Comparison of ENCODE assay signal across 27 mouse cellular contexts in genomic region chr16:55986001-55986400, GRCm38 (mm10).
"Had no signal": no experiment of that assay in that cellular context is flagged by ENCODE, and none has a peak within 500 bp of the region (broad histone marks: within the 10 kb centered on the region; RNA-seq: fewer than 3 reads in every experiment).

No protein-coding gene starts in this region.

- DNase-seq: cerebellum, postnatal 10 days; cerebellum, postnatal 14 days; cerebellum, postnatal 25 days; cerebellum, postnatal 36 days; embryo, embryonic 11 days; forebrain, postnatal 0 days; gastrocnemius, adult 2 months; gastrocnemius, postnatal 10 days; gastrocnemius, postnatal 14 days; gastrocnemius, postnatal 25 days; gastrocnemius, postnatal 36 days; heart, adult 18-20 months; heart, adult 2 months had no signal

- H3K4me3 ChIP-seq: embryonic facial prominence, embryonic 10.5 days; embryonic facial prominence, embryonic 12.5 days; embryonic facial prominence, embryonic 13.5 days; embryonic facial prominence, embryonic 15.5 days; erythroblast, embryonic 14.5 days; forebrain, embryonic 10.5 days; forebrain, embryonic 12.5 days; forebrain, embryonic 13.5 days; forebrain, embryonic 15.5 days; gastrocnemius, adult 2 months; heart, adult 2 months; heart, embryonic 10.5 days; heart, embryonic 13.5 days had no signal

- ATAC-seq: forebrain, embryonic 13.5 days; forebrain, embryonic 14.5 days; forebrain, embryonic 15.5 days; forebrain, embryonic 16.5 days; forebrain, postnatal 0 days had no signal

- H3K9me3 ChIP-seq: embryonic facial prominence, embryonic 10.5 days; embryonic facial prominence, embryonic 12.5 days; embryonic facial prominence, embryonic 13.5 days; embryonic facial prominence, embryonic 15.5 days; forebrain, embryonic 10.5 days; forebrain, embryonic 12.5 days; forebrain, embryonic 13.5 days; forebrain, embryonic 15.5 days; heart, embryonic 10.5 days; heart, embryonic 13.5 days had no signal

- H3K9ac ChIP-seq: embryonic facial prominence, embryonic 12.5 days; embryonic facial prominence, embryonic 13.5 days; embryonic facial prominence, embryonic 15.5 days; forebrain, embryonic 12.5 days; forebrain, embryonic 13.5 days; forebrain, embryonic 15.5 days; forebrain, postnatal 0 days; heart, embryonic 13.5 days had no signal

- H3K27ac ChIP-seq: embryonic facial prominence, embryonic 10.5 days; embryonic facial prominence, embryonic 12.5 days; embryonic facial prominence, embryonic 13.5 days; embryonic facial prominence, embryonic 15.5 days; forebrain, embryonic 10.5 days; forebrain, embryonic 12.5 days; forebrain, embryonic 13.5 days; forebrain, embryonic 15.5 days; gastrocnemius, adult 2 months; heart, adult 2 months; heart, embryonic 10.5 days; heart, embryonic 13.5 days had no signal

- H3K27me3 ChIP-seq: embryonic facial prominence, embryonic 12.5 days; embryonic facial prominence, embryonic 13.5 days; embryonic facial prominence, embryonic 15.5 days; forebrain, embryonic 12.5 days; forebrain, embryonic 13.5 days; forebrain, embryonic 15.5 days; heart, embryonic 13.5 days had no signal

- H3K4me2 ChIP-seq: embryonic facial prominence, embryonic 12.5 days; embryonic facial prominence, embryonic 13.5 days; embryonic facial prominence, embryonic 15.5 days; forebrain, embryonic 12.5 days; forebrain, embryonic 13.5 days; forebrain, embryonic 15.5 days; heart, embryonic 11.5 days; heart, embryonic 13.5 days had no signal

- H3K4me1 ChIP-seq: embryonic facial prominence, embryonic 10.5 days; embryonic facial prominence, embryonic 12.5 days; embryonic facial prominence, embryonic 13.5 days; embryonic facial prominence, embryonic 15.5 days; forebrain, embryonic 10.5 days; forebrain, embryonic 12.5 days; forebrain, embryonic 13.5 days; forebrain, embryonic 15.5 days; heart, embryonic 10.5 days; heart, embryonic 13.5 days had no signal
